Mouse (Mus musculus) hindbrain, embryonic 11.5 days (tissue): Measurements from ENCODE around the gene Galnt16. TPM values are rescaled to one million over a fixed set of nuclear protein-coding genes. Genes with fewer than 3 reads are reported as not detected.

Experiments
- ATAC-seq: fragments of 200-750 bp; cut with Nextera tagmentation; 2 replicates; pipeline ENCODE4 v1.8.0; 2017; ENCODE audit warnings: mild to moderate bottlenecking, moderate TSS enrichment, moderate library complexity; ENCODE audit not compliant: low FRiP score
- DNase-seq: peaks from one replicate; pipeline ENCODE4 v3.0.0-alpha.2; 2015; ENCODE audit warnings: low spot score
- H3K27ac ChIP-seq: fragments of 300-500 bp; sonication (generic); 2 replicates; pipeline ENCODE4 v1.5.1; 2014; ENCODE audit warnings: mild to moderate bottlenecking, low read depth, low read length
- H3K27me3 ChIP-seq: fragments of 300-500 bp; sonication (generic); 2 replicates; pipeline ENCODE4 v1.6.1; 2014; ENCODE audit warnings: mild to moderate bottlenecking, low read length, moderate library complexity, mixed read lengths; ENCODE audit not compliant: control insufficient read depth, insufficient read depth
- H3K36me3 ChIP-seq: fragments of 300-500 bp; sonication (generic); 2 replicates; pipeline ENCODE4 v1.6.1; 2014; ENCODE audit warnings: mild to moderate bottlenecking, low read length, moderate library complexity, mixed read lengths; ENCODE audit not compliant: control insufficient read depth, insufficient read depth
- H3K4me1 ChIP-seq: fragments of 300-500 bp; sonication (generic); replicated peaks from 2 replicates; pipeline ENCODE4 v1.6.1; 2014; ENCODE audit warnings: low read length, mixed read lengths; ENCODE audit not compliant: control insufficient read depth, insufficient read depth
- H3K4me2 ChIP-seq: fragments of 300-500 bp; sonication (generic); replicated peaks from 2 replicates; pipeline ENCODE4 v1.6.1; 2014; ENCODE audit warnings: mild to moderate bottlenecking, low read depth, low read length
- H3K4me3 ChIP-seq: fragments of 300-500 bp; sonication (generic); 2 replicates; pipeline ENCODE4 v1.5.1; 2014; ENCODE audit warnings: low read depth, low read length
- H3K9ac ChIP-seq: fragments of 300-500 bp; sonication (generic); 2 replicates; pipeline ENCODE4 v1.6.1; 2014; ENCODE audit warnings: low read depth, low read length
- H3K9me3 ChIP-seq: fragments of 300-500 bp; sonication (generic); 2 replicates; pipeline ENCODE4 v1.6.1; 2016; ENCODE audit warnings: low read length; ENCODE audit not compliant: control insufficient read depth
- WGBS: fragments of 180-500 bp; shearing (Covaris S2); extraction: QIAGEN DNeasy Blood & Tissue Kit; methylation state at CpG from one replicate; pipeline ENCODE4 v1.1.7; 2014; 5-methylcytosine and 5-hydroxymethylcytosine counted together
- polyA plus RNA-seq: library from polyadenylated mRNA; unstranded; fragments of >200 nt; fragmentation: Nextera tagmentation; extraction: Ambion mirVana; gene quantifications from 2 replicates; pipeline ENCODE4 v1.2.1, GENCODE M21; 2014

Galnt16 gene
- polyA plus RNA-seq, result 8.6 and 9.1 TPM in 2 replicates

- DNase-seq, result no peak
- peak within 1 kb of the TSS; percentile 79 for H3K9ac ChIP-seq
- no peaks in the 10 kb centered on the region for H3K4me1 ChIP-seq
- no peaks in the 10 kb centered on the region for H3K36me3 ChIP-seq
- peaks cover 13% of the 10 kb centered on the region for H3K27me3 ChIP-seq
- WGBS, result 4% methylated on average over 14 of the region's 14 CpGs
- H3K27ac ChIP-seq, result peak within 1 kb of the TSS; percentile 89
- H3K9me3 ChIP-seq, result no peaks in the 10 kb centered on the region
- H3K4me2 ChIP-seq, result peak within 1 kb of the TSS; percentile 85
- peak within 1 kb of the TSS; percentile 79 for H3K4me3 ChIP-seq
- ATAC-seq, result no peak
Observed at GRCm38 (mm10) chr12:80517977-80518376, at the start of gene Galnt16. Gene Galnt16, plus strand, starts transcription at chr12:80518277.

- Histone ChIP-seq H3K4me2 (no peak overlapping the region), H3K9me3 (no peaks in the 10 kb centered on the region), H3K27me3 (no peaks in the 10 kb centered on the region), H3K9ac (no peak overlapping the region), H3K4me3 (no peak overlapping the region), H3K4me1 (no peaks in the 10 kb centered on the region), H3K27ac (no peak overlapping the region), H3K36me3 (no peaks in the 10 kb centered on the region)
- WGBS, result 97% methylated on average over 2 of the region's 2 CpGs
- DNase-seq (no peak), ATAC-seq (no peak)
Observed at GRCm38 (mm10) chr12:80470206-80470605, 47.9 kb upstream of the Galnt16 start.

GRCm38 (mm10) chr12:80471926-80472325 lies 46.2 kb upstream of the Galnt16 start:
- DNase-seq (no peak), ATAC-seq (no peak)
- Histone ChIP-seq H3K27me3 (no peaks in the 10 kb centered on the region), H3K9ac (no peak overlapping the region), H3K4me3 (no peak overlapping the region), H3K36me3 (no peaks in the 10 kb centered on the region), H3K4me1 (no peaks in the 10 kb centered on the region), H3K27ac (no peak overlapping the region), H3K4me2 (no peak overlapping the region), H3K9me3 (no peaks in the 10 kb centered on the region)
- 89% methylated on average over 4 of the region's 4 CpGs for WGBS

- H3K27ac ChIP-seq, result no peak overlapping the region
- 89% methylated on average over 3 of the region's 3 CpGs for WGBS
Observed at GRCm38 (mm10) chr12:80473731-80474130, 44.3 kb upstream of the Galnt16 start.

GRCm38 (mm10) chr12:80479986-80480385 lies 38.1 kb upstream of the Galnt16 start:
- Histone ChIP-seq H3K4me3 (no peak overlapping the region), H3K27me3 (no peaks in the 10 kb centered on the region), H3K4me2 (no peak overlapping the region), H3K9ac (no peak overlapping the region), H3K36me3 (no peaks in the 10 kb centered on the region), H3K9me3 (no peaks in the 10 kb centered on the region), H3K27ac (no peak overlapping the region), H3K4me1 (no peaks in the 10 kb centered on the region)
- 91% methylated on average over 3 of the region's 3 CpGs for WGBS
- DNase-seq (no peak), ATAC-seq (no peak)

More at GRCm38 (mm10) chr12:80473731-80474130, 44.3 kb upstream of the Galnt16 start:
- ATAC-seq (no peak), DNase-seq (no peak)
- no peak overlapping the region for H3K9ac ChIP-seq
- H3K36me3 ChIP-seq, result no peaks in the 10 kb centered on the region
- no peaks in the 10 kb centered on the region for H3K27me3 ChIP-seq
- H3K4me1 ChIP-seq, result no peaks in the 10 kb centered on the region
- no peak overlapping the region for H3K4me3 ChIP-seq
- H3K4me2 ChIP-seq, result no peak overlapping the region
- no peaks in the 10 kb centered on the region for H3K9me3 ChIP-seq

- Histone ChIP-seq H3K36me3 (no peaks in the 10 kb centered on the region), H3K4me3 (no peak overlapping the region), H3K9ac (no peak overlapping the region), H3K27ac (no peak overlapping the region), H3K27me3 (no peaks in the 10 kb centered on the region), H3K4me1 (no peaks in the 10 kb centered on the region), H3K4me2 (no peak overlapping the region), H3K9me3 (no peaks in the 10 kb centered on the region)
- WGBS, result 83% methylated on average over 3 of the region's 3 CpGs
- no peak for ATAC-seq
- DNase-seq, result no peak
Observed at GRCm38 (mm10) chr12:80483397-80483796, 34.7 kb upstream of the Galnt16 start.

GRCm38 (mm10) chr12:80493311-80493710 lies 24.8 kb upstream of the Galnt16 start:
- peaks cover 5% of the 10 kb centered on the region; the same call in 1 of the 2 replicates for H3K36me3 ChIP-seq
- 92% methylated on average over 5 of the region's 5 CpGs for WGBS

GRCm38 (mm10) chr12:80495691-80496090 lies 22.4 kb upstream of the Galnt16 start:
- ATAC-seq (no peak), DNase-seq (no peak)

More at GRCm38 (mm10) chr12:80493311-80493710, 24.8 kb upstream of the Galnt16 start:
- Histone ChIP-seq H3K27ac (no peak overlapping the region), H3K4me1 (no peaks in the 10 kb centered on the region), H3K27me3 (no peaks in the 10 kb centered on the region), H3K9ac (no peak overlapping the region), H3K4me2 (no peak overlapping the region), H3K4me3 (no peak overlapping the region), H3K9me3 (peaks cover 3% of the 10 kb centered on the region; the same call in 1 of the 2 replicates)
- no peak for ATAC-seq
- no peak for DNase-seq

GRCm38 (mm10) chr12:80498356-80498755 lies 19.7 kb upstream of the Galnt16 start:
- H3K36me3 ChIP-seq, result no peaks in the 10 kb centered on the region
- ATAC-seq (no peak), DNase-seq (no peak)
- H3K4me3 ChIP-seq, result no peak overlapping the region
- no peaks in the 10 kb centered on the region for H3K27me3 ChIP-seq
- 56% methylated on average over 4 of the region's 4 CpGs for WGBS
- no peak overlapping the region for H3K27ac ChIP-seq
- H3K9me3 ChIP-seq, result peaks cover under 1% of the 10 kb centered on the region; the same call in 1 of the 2 replicates
- no peak overlapping the region for H3K9ac ChIP-seq
- H3K4me2 ChIP-seq, result no peak overlapping the region
- no peaks in the 10 kb centered on the region for H3K4me1 ChIP-seq

More at GRCm38 (mm10) chr12:80495691-80496090, 22.4 kb upstream of the Galnt16 start:
- WGBS, result 80% methylated on average over 1 of the region's 1 CpGs
- Histone ChIP-seq H3K27me3 (no peaks in the 10 kb centered on the region), H3K4me1 (no peaks in the 10 kb centered on the region), H3K4me3 (no peak overlapping the region), H3K27ac (no peak overlapping the region), H3K36me3 (peaks cover 2% of the 10 kb centered on the region; the same call in 1 of the 2 replicates), H3K9ac (no peak overlapping the region), H3K9me3 (peaks cover 3% of the 10 kb centered on the region; the same call in 1 of the 2 replicates), H3K4me2 (no peak overlapping the region)
